Mouse (Mus musculus) bone marrow macrophage, adult 2 months (primary cell): ENCODE data around the gene Adprhl1.

Source experiments
- CTCF ChIP-seq: IDR thresholded peaks from 2 replicates; pipeline ENCODE4 v1.5.1; 2012; ENCODE audit warnings: low read depth, mild to moderate bottlenecking, low read length, moderate library complexity
- POLR2A ChIP-seq: IDR thresholded peaks from 2 replicates; pipeline ENCODE4 v1.6.1; 2012; ENCODE audit warnings: mild to moderate bottlenecking, low read depth, low read length, borderline replicate concordance

DNA sequence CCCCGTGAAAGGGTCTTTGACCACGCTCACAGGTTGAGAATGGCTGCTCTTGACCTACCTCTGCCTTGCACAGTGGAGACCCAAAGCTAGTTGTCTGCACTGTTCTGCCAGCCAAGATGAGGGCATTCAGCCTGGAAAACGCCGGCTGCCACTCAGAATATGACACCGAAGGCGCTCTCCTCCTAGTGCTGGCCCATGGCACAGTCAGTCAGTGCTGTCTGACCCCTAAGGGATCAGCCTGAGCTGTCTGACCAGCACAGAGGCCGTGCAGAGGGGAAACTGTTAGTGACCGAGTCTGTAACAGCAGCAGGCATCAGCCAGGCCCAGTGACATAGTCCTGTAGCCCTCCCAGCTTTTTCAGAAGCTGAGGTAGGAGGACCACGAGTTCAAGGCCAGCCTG, 66.7 kb downstream of the Adprhl1 start:
- TF ChIP-seq CTCF, result no peak
- TF ChIP-seq POLR2A, result no peak
